Mouse (Mus musculus): ENCODE data around the gene Tnfrsf26. TPM values are rescaled to one million over a fixed set of nuclear protein-coding genes. Genes with fewer than 3 reads are reported as not detected.

The Tnfrsf26 gene
- total RNA-seq, 2 experiments from 2014 or later: not detected

DNA sequence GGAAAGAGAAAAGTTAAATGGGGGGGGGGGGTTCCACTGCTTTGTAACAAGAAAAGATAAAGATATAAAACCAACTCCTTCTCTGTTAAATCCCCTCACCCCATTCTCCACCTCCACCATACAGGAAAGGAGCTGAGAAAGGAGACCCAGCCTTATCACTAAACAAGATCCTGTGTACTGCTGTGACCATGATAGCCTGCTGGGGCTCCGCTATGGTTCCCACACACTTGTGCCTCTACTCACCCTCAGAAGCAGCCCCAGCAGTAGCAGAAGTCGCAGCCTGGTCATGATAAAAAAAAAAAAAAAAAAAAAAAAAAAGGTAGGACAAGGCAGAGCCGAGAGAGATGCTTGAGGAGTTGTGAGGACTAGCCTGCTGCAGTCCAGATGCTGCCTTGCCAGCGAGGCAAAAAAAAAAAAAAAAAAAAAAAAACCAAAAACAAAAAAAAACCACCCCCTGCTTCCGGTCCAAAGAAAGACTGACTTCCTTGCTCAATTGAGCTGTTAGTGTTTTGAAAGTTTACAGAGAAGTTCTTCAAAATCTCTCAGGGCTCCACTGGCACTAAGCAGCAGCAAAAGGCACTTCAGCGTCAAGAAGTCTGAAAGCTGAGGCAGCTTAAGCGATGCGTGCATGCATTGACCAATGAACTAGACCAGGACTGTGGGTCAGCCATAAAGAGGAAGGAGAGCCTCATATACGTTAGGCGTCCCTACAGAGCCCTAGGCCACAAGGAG lies 801 bp downstream of the Tnfrsf26 start:
- Histone ChIP-seq H3K27ac (no peak overlapping the region), H3K4me3 (no peak overlapping the region)
- DNase-seq (ENCODE audit: extremely low spot score in 1 of 2, low spot score in 2 of 2): no peak
- TF ChIP-seq CTCF (IDR thresholded peaks at IDR 0.05): no peak
- intact Hi-C loops (cut with DNase I): loop anchor here (5.0 kb wide), 1 partner anchor 1035 kb away; no protein-coding TSS in a partner anchor

GRCm38 (mm10) chr7:143626178-143626577 lies 2.3 kb downstream of the Tnfrsf26 start:
- intact Hi-C loops (cut with DNase I): loop anchor here (5.0 kb wide), 1 partner anchor 1034 kb away; no protein-coding TSS in a partner anchor
- no peak for DNase-seq (ENCODE audit: extremely low spot score in 1 of 2, low spot score in 2 of 2)
- H3K27ac ChIP-seq: no peak overlapping the region
- no peak for TF ChIP-seq CTCF (IDR thresholded peaks at IDR 0.05)
- no peak overlapping the region for H3K4me3 ChIP-seq

DNA sequence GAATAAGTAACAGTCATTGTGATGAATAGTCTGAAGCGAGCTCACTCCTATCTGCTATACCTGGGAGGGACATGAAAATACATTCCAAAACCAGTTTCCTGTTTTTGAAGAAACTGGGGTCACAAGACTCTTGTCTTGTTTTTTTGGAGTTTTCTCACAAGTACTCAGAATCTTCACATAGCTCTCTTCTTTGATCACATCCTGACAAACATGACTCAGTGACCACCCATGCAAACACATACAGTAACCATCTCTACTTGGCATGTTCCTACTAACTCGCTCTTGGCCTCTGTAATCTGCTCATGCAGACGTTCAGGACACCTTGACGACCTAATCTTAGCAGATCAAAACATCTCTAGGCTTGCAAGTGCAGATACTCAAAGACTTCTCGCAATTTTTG lies 3.4 kb downstream of the Tnfrsf26 start:
- no peak overlapping the region for H3K4me3 ChIP-seq
- TF ChIP-seq CTCF (IDR thresholded peaks at IDR 0.05): no peak
- no peak overlapping the region for H3K27ac ChIP-seq
- intact Hi-C loops (cut with DNase I): loop anchor here (5.0 kb wide), 1 partner anchor 1033 kb away; no protein-coding TSS in a partner anchor
- DNase-seq (ENCODE audit: extremely low spot score in 1 of 2, low spot score in 2 of 2): no peak

GRCm38 (mm10) chr7:143624561-143624960 lies 4.0 kb downstream of the Tnfrsf26 start:
- TF ChIP-seq CTCF (IDR thresholded peaks at IDR 0.05): no peak
- H3K27ac ChIP-seq: no peak overlapping the region
- intact Hi-C loops (cut with DNase I): no loop called here
- no peak overlapping the region for H3K4me3 ChIP-seq
- no peak for DNase-seq (ENCODE audit: extremely low spot score in 1 of 2, low spot score in 2 of 2)

DNA sequence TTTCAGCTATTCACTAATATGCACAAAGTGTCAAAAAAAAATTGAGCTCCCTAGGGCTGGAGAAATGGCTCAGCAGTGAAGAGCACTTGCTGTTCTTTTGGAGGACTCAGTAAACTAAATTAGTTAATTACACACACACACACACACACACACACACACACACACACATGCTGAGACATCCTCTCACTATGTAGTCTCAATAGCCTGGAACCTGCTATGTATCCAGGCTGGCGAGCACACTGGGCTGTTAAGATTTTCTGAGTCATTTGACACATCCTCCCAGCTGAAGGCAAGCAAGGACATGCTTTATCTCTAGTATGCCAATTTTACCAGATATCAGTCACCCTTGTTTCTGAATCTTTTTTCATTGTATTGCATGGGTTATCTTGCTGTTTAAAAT lies 7.6 kb downstream of the Tnfrsf26 start:
- H3K27ac ChIP-seq: no peak overlapping the region
- intact Hi-C loops (cut with DNase I): no loop called here
- no peak overlapping the region for H3K4me3 ChIP-seq
- no peak for TF ChIP-seq CTCF (IDR thresholded peaks at IDR 0.05)
- no peak for DNase-seq (ENCODE audit: extremely low spot score in 1 of 2, low spot score in 2 of 2)

DNA sequence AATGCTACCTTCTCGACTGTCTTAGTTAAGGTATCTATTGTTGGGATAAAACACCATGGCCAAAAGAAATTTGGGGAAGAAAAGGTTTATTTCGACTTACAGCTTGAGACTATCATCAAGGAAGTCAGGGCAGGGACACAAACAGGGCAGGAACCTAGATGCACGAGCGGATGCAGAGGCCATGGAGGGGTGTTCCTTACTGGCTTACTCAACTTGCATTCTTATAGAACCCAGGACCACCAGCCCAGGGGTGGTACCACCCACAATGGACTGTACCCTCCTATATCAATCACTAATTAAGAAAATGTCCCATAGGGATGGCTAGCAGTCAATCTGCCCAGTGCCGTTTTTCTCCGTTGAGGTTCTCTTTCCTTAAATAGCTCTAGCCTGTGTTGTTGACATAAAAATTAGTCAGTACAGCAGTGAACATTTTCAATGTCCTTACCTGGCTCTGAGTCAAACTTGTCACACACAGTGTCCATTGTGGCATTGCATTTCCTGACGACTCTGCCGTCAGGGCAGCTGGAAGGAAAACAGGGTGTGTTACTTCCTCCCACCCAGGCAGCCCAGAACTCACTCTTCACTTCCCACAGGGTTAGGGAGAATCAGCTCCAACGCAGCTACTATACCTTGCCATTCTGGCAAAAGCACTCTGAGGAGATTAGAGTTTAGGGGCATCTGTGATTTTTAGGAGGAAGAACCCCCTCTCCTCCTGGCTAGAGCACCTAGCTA lies 14.0 kb downstream of the Tnfrsf26 start:
- intact Hi-C loops (cut with DNase I): loop anchor here (5.0 kb wide), 1 partner anchor 48 kb away; no protein-coding TSS in a partner anchor
- Histone ChIP-seq H3K27ac (no peak overlapping the region), H3K4me3 (no peak overlapping the region)
- DNase-seq (ENCODE audit: extremely low spot score in 1 of 2, low spot score in 2 of 2): no peak
- no peak for TF ChIP-seq CTCF (IDR thresholded peaks at IDR 0.05)

DNA sequence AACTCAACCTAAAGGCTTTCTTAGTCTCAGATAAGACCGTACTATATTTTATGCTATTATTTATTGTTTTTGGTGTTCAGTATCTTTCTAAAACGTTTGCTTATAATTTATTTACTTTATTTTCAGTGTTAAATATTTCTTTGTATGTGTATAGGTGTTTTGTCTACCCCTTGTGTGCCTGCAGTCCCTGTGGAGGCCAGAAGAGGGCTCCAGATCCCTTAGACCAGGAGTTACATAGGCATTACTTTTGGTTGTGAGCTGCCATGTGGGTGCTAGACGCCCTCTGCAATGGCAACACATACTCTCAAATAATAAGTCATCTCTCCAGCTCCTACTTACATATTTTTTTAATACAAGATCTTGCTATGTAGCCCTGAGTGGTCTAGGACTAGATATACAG lies 16.3 kb downstream of the Tnfrsf26 start:
- intact Hi-C loops (cut with DNase I): loop anchor here (5.0 kb wide), 1 partner anchor 50 kb away; no protein-coding TSS in a partner anchor
- peak; percentile 23 for TF ChIP-seq CTCF (IDR thresholded peaks at IDR 0.05)
- Histone ChIP-seq H3K27ac (no peak overlapping the region), H3K4me3 (no peak overlapping the region)
- no peak for DNase-seq (ENCODE audit: extremely low spot score in 1 of 2, low spot score in 2 of 2)

DNA sequence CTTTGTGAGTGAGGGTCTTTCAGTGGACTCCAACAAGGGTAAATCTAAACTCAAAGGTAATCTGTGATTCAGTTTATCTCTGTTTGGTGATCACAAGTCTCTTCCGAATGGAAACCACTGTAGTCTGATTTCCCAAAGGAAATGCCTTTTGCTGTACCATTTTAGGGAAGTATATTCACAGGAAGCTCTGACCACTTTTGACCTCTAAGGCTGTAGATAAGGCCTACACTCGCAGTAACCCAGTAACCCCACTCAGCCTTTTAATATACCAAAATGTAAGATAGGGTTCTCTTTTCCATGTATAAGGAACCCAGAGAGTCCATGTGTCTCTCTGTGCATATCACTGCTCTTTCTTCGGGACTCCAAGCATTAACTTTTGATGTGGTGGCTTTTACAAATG lies 23.2 kb downstream of the Tnfrsf26 start:
- DNase-seq (ENCODE audit: extremely low spot score in 1 of 2, low spot score in 2 of 2): no peak
- intact Hi-C loops (cut with DNase I): no loop called here
- Histone ChIP-seq H3K4me3 (no peak overlapping the region), H3K27ac (no peak overlapping the region)
- TF ChIP-seq CTCF (IDR thresholded peaks at IDR 0.05): no peak

GRCm38 (mm10) chr7:143604889-143605288 lies 23.6 kb downstream of the Tnfrsf26 start:
- Histone ChIP-seq H3K27ac (no peak overlapping the region), H3K4me3 (no peak overlapping the region)
- TF ChIP-seq CTCF (IDR thresholded peaks at IDR 0.05): no peak
- intact Hi-C loops (cut with DNase I): loop anchor here (5.0 kb wide), 1 partner anchor 157 kb away; no protein-coding TSS in a partner anchor
- DNase-seq (ENCODE audit: extremely low spot score in 1 of 2, low spot score in 2 of 2): no peak

GRCm38 (mm10) chr7:143601705-143602104 lies 26.8 kb downstream of the Tnfrsf26 start:
- Histone ChIP-seq H3K4me3 (no peak overlapping the region), H3K27ac (no peak overlapping the region)
- intact Hi-C loops (cut with DNase I): loop anchor here (5.0 kb wide), 1 partner anchor 161 kb away; no protein-coding TSS in a partner anchor
- no peak for DNase-seq (ENCODE audit: extremely low spot score in 1 of 2, low spot score in 2 of 2)
- TF ChIP-seq CTCF (IDR thresholded peaks at IDR 0.05): no peak; the same call in 1 of the 2 replicates

- H3K27ac ChIP-seq: no peak overlapping the region
- H3K4me3 ChIP-seq: peak overlapping the region; percentile 99
- DNase-seq (ENCODE audit: extremely low spot score in 1 of 2, low spot score in 2 of 2): no peak
- intact Hi-C loops (cut with DNase I): loop anchor here (5.0 kb wide), 1 partner anchor 162 kb away; no protein-coding TSS in a partner anchor
- TF ChIP-seq CTCF (IDR thresholded peaks at IDR 0.05): no peak
Measured at GRCm38 (mm10) chr7:143600231-143600740, 28.2 kb downstream of the Tnfrsf26 start.
